Mouse (Mus musculus) ovary, postnatal 10 days (tissue): ENCODE measurements at regions not wholly inside any gene's neighbourhood (a gene's known extent, or its start where the extent isn't known, plus 50 kb on each side); places are given as distances from the start of the nearest gene placed in this dataset.

Experiments used
- DNase-seq: peaks from one replicate; pipeline ENCODE4 v3.0.0; 2022; ENCODE audit warnings: low spot score

DNA sequence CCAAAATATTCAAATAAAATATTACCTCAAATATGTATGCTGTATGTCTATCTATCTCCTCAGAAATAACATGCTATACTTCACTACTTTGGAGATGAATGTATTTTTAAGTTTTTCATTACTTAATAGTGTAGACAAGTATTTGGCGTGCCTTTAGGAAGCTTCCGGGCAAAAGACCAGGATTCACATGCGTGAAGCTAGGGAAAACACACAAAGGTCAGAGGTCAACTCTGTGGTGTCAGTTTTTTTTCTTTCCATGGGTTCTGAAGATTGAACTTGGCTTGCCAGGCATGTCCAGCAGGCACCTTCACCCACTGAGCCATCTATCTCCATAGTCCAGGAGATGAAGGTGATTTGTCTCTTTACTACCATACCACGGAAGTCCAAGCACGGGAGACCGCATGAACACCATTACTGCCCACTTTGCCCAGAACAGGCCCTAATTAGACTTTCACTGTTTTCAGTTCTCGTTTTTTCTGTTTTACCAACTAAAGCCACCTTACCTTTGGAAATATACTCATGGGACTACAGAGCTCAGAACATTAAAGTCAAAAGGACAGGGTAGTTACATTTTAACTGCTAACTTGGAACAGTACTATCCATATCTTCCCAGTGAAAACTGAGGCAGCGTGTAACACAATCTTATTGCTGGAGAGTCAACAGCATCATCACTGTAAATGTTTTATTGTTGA, 76.9 kb upstream of the Ak4 start:
- DNase-seq, result no peak

DNA sequence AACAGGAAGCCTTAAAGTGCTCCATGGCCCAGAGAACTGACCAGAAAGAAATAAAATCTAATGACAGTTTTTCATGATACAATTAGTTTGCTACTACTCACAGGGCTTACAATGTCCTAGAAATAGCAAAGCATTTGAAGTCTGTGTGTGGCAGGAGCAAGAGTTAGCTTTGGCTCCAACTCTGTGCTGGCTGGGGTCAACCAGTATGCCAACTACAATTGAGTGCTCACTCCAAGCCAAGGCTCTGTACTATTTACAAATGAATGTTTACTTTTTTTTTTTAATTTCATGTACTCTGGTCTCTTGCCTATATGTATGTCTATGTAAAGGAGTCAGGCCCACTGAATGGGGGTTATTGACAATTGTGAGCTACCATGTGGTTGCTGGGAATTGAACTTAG, 75.7 kb upstream of the Jak1 start:
- no peak for DNase-seq

DNA sequence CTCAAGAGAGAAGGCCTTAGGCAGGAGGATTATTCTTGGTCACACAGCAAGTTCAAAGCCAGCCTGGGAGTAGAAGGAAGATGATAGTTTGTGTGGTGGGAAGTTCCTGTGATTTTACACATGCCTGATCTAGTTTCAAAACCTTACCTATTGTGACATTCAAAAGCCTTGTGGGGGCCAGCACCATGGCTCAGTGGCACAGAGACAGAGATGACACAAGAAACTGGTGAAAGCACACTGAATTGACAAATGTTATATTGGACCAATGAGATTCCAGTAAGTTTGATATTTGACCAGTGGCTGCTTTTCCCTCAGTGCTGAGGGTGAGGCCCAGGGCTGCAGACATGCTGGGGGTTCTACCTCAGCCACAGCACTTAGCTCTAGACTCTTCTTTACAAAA, 73.1 kb upstream of the Jak1 start:
- DNase-seq, result no peak

DNA sequence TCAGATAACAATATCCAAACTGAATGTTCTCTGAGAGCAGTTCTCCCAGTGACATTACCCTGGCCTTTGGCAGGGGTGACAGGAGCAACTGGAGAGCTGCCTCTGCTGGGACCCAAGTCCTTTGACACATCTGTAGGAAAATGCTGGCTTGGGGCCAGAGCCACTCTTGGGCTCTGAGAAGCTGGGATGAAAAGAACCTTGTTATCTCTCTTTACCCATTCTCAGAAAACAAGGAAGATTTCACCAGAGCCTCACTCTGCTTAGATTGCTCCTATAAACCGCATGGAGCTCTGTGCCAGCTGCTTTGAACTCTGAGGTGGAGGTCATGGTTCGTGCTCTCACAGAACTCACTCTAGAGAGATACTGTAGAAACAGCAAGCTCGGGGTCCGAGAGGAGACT, 71.7 kb upstream of the Jak1 start:
- DNase-seq, result no peak

DNA sequence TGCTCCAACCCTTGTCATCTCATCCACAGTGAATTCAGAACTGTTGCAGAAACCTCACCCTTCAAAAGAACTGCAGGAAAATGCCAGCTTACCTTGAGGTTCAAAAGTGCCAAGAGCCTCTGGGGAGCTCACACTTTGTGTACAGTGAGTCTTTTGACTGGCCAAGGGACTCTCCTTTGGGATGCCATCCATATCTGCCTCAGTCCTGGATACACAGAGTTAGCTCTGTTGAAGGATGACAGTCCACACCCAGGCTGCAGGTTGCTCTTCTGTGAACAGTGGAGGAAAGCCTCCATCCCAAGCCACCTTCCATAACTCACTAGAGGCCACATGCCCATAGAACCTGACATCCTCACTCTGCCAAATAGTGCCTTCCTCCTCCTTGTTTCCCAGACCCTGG, 71.3 kb upstream of the Jak1 start:
- no peak for DNase-seq

DNA sequence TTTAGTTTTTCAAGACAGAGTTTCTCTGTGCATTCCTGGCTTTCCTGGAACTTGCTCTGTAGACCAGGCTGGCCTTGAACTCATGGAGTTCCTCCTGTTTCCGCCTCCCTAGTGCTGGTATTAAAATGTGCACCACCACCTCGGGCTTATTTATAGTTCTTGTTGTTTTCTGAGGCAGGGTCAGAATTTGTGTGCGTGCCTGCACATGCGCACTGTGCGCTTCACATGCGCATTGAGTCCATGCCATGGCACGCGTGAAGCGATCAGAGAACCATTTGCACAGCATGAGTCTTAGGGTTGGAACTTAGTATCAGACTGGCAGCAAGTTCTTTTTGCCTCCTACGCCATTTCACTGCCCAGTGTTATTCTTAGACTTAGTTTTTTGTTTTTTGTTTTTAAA, 68.8 kb upstream of the Jak1 start:
- DNase-seq, result no peak

DNA sequence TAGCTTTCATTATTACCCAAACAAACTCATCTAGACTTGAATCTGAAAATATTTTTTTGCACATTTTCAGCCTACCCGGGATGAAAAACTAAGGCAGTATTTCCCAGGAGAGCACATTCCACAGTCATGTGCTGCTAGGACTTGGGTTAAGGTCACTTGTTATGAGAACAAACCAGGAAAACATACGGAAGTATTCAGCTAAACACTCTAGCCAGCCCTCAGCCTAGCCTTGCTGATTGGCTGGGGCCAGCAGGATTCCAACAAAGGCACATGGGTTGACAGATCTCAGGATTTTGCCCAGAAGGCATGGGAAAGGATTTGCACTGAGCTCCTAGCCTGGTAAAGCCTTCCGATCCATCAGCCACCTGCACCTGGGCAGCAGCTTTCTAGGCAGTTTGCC, 68.0 kb upstream of the Jak1 start:
- no peak for DNase-seq

DNA sequence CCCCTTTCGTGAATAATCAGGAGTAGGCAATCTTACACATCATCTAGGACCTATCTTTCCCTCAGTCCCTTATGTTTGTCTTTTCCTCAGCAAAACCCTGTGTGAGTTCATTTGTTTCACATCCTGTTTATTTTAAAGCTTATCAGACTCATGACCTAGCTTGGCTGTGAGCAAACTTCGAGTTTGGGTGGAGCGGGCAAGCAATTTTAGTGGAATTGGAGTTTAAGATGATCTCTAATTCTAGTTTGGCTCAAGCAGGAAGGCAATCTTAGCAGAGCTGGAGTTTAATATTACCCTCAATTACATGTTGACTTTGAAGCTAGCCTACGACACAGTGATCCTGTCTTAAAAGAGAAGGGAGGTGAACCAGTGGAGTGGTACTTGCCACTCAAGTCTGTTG, 66.1 kb upstream of the Jak1 start:
- no peak for DNase-seq

DNA sequence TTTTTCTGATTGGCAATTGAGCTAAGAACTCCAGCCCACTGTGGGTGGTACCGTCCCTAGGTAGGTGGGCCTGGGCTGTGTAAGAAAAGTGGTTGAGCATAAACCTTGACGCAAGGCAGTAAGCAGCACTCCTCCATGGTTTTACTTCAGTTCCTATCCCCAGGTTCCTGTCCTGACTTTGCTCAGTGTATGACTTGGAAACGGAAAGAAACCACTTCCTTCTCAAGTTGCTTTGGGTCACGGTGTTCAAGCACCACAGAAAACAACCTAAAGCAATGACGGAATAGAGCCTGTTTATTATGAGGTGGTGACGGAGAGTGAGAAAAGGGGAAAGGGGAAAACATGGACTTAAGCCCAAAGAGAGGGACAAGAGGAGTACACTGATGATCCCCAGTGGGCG, 64.0 kb upstream of the Jak1 start:
- DNase-seq, result no peak

DNA sequence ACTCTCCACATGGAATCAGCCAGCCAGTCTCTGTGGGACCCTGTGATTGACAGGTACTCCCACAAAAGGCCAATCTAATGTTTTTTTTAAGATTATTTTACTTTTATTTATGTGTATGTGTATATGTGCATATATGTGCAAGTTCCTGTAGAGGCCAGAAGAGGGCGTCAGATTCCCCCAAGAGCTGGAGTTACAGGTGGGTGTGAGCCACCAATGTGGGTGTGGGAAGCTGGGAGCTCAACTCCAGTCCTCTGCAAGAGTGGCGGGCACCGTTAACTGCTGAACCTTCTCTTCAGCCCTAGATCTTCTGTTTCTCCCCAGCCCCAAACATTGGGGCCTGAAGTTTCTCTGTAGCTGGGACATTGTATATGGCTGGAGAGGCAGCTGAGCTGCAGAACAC, 61.0 kb upstream of the Jak1 start:
- no peak for DNase-seq

DNA sequence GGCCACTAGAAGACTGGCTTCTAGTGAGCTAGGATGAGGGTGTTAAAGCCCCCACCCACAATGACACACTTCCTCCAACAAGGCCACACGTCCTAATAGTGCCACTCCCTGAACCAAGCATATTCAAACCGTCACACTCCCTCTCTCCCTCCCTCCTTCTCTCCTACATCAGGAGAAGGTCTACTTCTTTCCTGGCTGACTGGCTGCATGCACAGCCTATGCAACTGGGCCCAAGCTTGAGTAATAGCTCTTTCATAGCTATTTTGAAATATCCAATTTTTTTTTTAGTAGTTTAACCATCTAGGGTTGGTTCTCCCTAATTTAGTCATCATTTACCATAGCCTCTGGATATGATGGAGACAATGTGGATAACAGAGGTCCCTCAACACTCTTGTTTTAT, 56.6 kb upstream of the Jak1 start:
- no peak for DNase-seq

DNA sequence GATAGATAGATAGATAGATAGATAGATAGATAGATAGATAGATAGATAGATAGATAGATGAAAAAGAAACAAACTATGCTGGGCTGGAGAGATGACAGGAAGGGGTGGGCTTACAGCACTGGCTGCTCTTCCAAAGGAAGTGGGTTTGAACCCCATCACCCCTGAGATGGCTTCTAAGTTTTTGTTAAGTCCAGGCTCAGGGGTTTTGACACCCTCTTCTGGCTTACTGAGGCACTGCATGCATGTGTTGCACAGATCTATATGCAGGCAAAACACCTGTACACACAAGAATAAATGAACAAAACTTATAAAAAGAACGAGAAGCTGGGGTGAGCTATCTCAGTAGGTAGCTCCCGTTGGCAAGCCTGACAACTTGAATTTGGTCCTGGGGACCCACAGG, 55.5 kb upstream of the Jak1 start:
- DNase-seq, result no peak

DNA sequence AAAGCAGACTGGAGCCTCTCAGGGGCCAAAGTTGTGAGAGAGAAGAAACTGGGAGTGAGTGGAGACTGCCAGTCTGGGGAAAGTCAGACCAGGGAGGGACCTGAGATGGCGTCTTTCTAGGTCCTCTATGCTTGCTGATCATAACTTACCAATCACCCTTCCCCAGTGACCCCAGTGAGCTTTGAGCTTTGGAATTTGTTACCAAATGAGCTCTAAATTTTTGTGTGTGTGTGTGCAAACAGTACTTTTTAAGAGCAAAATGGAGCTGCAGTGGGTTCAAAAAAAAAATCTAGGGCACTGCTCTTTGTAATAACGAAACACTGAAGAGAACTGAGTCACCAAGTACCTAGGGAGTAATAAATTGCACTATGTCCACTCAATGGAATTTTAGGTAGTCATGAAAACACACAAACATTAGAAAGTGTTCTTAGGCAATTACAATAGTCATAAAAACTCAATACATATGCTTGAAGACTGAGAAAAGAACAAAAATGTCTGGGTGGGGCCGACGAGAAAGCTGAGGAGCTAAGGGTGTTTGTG, 54.7 kb upstream of the Jak1 start:
- DNase-seq, result no peak

DNA sequence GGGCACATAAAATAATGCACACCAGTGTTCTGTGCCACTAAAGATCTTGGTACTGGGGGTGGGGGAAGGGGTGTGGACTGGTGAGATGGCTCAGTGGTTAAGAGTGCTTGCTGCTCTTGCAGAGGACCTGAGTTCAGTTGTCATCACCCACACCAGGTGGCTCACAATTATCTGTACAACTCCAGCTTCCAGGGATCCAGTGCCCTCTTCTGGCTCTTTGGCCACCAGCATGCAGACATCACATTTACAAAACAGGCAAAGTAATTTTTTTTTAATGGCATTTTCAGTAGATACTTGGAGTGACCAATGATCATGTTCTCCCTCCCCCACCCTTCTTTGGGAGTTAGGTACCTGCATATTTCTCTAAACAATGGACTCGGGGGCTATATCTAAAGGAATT, 53.8 kb upstream of the Jak1 start:
- no peak for DNase-seq

DNA sequence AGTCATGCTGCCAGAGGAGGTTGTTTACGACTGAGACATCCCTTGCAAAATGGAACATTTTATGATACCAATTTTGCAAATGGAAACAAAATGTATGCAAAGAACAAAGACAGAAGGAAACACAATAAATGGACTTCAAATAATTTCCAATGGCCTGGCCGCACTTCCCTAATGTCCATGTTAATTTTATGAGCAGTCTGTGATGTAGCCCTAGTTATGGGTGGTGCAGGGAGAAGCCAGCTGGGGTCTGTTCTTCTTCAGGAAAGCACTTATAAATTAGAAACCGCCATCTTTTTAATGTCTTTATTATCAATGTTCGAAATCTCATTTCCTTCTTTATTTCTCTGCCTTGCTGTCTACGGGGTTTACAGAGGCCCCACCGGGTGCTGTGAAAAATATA, 51.0 kb upstream of the Jak1 start:
- DNase-seq, result no peak
